Mouse (Mus musculus) lung, adult 18-20 months (tissue): Measurements from ENCODE around the gene Pigo.

ENCODE experiments used
- DNase-seq, 2 experiments: peaks; one replicate each; pipeline ENCODE4 v3.0.0; 2022; ENCODE audit warnings: mixed read lengths in 2 of 2

The Pigo gene

GRCm38 (mm10) chr4:43025084-43025960 lies at the start of gene Pigo:
Gene Pigo (minus strand): TSS chr4:43025819.
- peak; percentile 92 to 94 for DNase-seq

GRCm38 (mm10) chr4:43074923-43075322 lies 49.3 kb upstream of the Pigo start:
- DNase-seq: no peak

GRCm38 (mm10) chr4:43065471-43065870 lies 39.9 kb upstream of the Pigo start:
- DNase-seq: no peak

GRCm38 (mm10) chr4:43060286-43060685 lies 34.7 kb upstream of the Pigo start:
- DNase-seq: no peak

- DNase-seq: no peak
Observed at GRCm38 (mm10) chr4:43059697-43060096, 34.1 kb upstream of the Pigo start.

- peak; percentile 97 for DNase-seq
Observed at GRCm38 (mm10) chr4:43058753-43059654, 33.4 kb upstream of the Pigo start, which contains the start of gene Unc13b. Gene Unc13b (plus strand): TSS chr4:43058953.

- no peak for DNase-seq
Observed at GRCm38 (mm10) chr4:43058392-43058752, 32.8 kb upstream of the Pigo start.

- peak in 1 of 2 experiments; percentile 29 for DNase-seq
Observed at GRCm38 (mm10) chr4:43057654-43058053, 32.0 kb upstream of the Pigo start.

GRCm38 (mm10) chr4:43052627-43053026 lies 27.0 kb upstream of the Pigo start:
- DNase-seq: peak in 1 of 2 experiments; percentile 48

GRCm38 (mm10) chr4:43047231-43047630 lies 21.6 kb upstream of the Pigo start:
- DNase-seq: peak; percentile 74 to 85

- no peak for DNase-seq
Observed at GRCm38 (mm10) chr4:43046607-43047006, 21.0 kb upstream of the Pigo start.

GRCm38 (mm10) chr4:43045659-43046302 lies 20.2 kb upstream of the Pigo start, which contains the start of gene Fam214b:
Gene Fam214b (minus strand): TSS chr4:43046220.
- peak; percentile 100 for DNase-seq

GRCm38 (mm10) chr4:43045285-43045658 lies 19.7 kb upstream of the Pigo start:
- no peak for DNase-seq

GRCm38 (mm10) chr4:43044673-43045072 lies 19.1 kb upstream of the Pigo start:
- peak; percentile 76 to 77 for DNase-seq

GRCm38 (mm10) chr4:43043644-43044357 lies 18.2 kb upstream of the Pigo start:
- DNase-seq: peak; percentile 85 to 88

- no peak for DNase-seq
Observed at GRCm38 (mm10) chr4:43040881-43041547, 15.4 kb upstream of the Pigo start.

- DNase-seq: peak; percentile 98
Observed at GRCm38 (mm10) chr4:43040114-43040572, 14.5 kb upstream of the Pigo start.

GRCm38 (mm10) chr4:43039609-43040008 lies 14.0 kb upstream of the Pigo start:
- DNase-seq: no peak

GRCm38 (mm10) chr4:43038567-43039495 lies 13.2 kb upstream of the Pigo start:
- DNase-seq: peak; percentile 52 to 57

GRCm38 (mm10) chr4:43037860-43038566 lies 12.4 kb upstream of the Pigo start:
- DNase-seq: no peak
